Mouse (Mus musculus): ENCODE results near the gene Sema4b.
A peak's percentile ranks its signal among the peaks of the same experiment; 100 is the strongest.

The Sema4b gene

DNA sequence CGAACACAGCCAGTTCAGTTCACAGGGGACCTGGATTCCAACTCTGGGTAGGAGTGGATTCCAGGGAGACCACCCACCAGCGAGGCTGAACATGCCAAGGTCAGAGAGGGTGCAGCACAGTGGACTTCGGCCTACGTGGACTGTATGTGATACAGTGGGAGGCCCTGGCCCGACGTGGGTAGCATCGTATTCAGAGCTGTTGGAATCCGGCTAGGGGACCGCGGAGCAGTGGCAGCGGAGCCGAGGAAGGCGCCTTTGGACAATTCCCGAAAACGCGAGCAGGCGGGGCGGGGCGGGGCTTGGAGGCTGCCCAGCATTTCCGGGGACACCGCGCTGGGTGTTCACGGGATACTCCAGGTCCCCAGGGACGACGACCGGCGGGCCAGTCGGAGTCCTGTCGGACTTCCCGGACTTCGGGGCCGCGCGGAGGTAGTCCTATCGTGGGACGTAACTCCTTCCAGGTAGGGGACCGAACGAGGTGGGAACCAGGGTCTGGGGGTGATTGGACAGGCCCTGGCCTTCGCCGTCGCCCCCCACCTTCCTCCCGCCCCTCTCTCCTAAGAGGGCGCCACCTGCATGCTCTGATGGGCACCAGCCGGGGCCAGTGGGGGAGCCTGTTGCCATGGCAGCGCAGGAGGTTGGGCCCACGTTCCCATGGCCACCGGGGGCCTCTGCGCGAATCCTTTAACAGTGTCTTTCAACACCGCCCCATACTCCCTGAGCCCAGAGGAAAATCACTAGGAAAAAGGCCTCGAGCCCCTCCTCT, at the start of gene Sema4b:
Gene Sema4b, plus strand, starts transcription at position 311 of the 766 bp plus-strand sequence.
- DNase-seq = peak; percentile 99

GRCm38 (mm10) chr7:80138375-80138774, 48.3 kb upstream of the Sema4b start:
- DNase-seq = no peak

- DNase-seq = peak; percentile 94
Measured at GRCm38 (mm10) chr7:80140815-80141214, 45.8 kb upstream of the Sema4b start.

DNA sequence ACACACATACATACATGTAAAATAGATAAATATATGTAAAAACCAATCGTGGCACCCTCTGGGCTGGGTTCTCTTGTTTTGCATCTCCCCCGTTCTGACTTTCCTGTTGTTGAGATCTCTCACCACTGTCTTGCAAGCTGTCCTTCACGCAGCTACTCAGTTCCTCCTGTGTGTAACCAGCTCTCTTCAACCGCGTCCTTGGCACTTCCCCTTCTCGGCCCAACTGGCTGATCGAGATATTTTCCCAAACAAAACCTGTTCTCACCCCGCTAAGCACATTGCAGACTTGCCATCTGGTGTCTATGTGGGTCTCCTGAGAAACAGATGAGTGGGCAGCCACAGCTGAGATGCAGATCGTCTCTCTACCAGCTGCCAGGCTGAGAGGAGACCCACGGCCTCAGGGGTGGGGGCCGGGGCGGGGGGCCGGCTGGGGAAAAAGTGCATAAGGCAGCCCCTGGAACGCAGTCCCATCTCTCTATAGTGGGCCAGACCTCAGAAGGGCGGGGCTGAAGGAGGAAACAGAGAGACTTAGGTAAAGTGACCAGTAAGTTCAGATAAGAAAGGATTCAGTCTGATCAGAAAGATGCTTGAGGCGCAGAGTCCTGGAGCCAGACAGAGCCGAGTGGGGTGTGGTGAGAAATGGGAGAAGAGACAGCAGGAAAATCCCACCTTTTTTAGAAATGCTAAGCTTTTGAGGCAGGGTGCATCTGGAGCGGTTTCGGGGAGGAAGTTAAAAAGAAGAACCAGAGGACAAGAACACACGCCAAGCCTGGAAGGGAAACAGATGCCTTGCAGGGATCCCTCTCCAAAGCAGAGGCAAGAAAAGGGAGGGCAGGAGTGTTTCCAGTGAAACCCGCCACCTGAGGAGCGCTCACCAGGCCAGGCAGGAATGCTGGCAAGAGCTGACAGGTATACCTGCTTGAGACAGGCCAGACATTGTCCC, 43.0 kb upstream of the Sema4b start:
- DNase-seq = peak; percentile 97

- no peak for DNase-seq
Measured at GRCm38 (mm10) chr7:80144695-80145094, 41.9 kb upstream of the Sema4b start.

GRCm38 (mm10) chr7:80146077-80146476, 40.6 kb upstream of the Sema4b start:
- no peak for DNase-seq

DNA sequence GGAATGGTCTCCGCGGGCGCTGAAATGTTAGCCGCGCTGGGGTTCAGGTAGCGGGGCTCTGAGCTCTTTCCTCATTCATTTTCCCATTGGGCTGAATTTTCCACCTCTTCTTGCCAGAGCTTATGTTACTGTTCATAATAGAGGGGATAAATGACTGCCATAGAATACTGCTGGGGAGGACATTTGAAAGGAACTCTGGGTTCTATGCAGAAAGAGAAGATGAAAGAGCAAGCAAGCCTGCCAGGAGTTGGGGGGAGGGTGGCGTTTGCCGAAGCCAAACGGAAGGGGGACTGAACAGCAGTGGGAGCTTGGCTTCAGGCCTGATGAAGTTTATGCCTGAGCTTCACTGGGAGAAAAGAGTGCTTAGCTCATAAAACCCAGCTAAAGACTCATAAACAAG, 37.3 kb upstream of the Sema4b start:
- no peak for DNase-seq

- peak; percentile 81 for DNase-seq
Measured at GRCm38 (mm10) chr7:80152152-80152551, 34.5 kb upstream of the Sema4b start.

GRCm38 (mm10) chr7:80152756-80153155, 33.9 kb upstream of the Sema4b start:
- no peak for DNase-seq

- no peak for DNase-seq
Measured at GRCm38 (mm10) chr7:80154689-80155088, 32.0 kb upstream of the Sema4b start.

GRCm38 (mm10) chr7:80156711-80157227, 29.9 kb upstream of the Sema4b start:
- DNase-seq = peak; percentile 95

DNA sequence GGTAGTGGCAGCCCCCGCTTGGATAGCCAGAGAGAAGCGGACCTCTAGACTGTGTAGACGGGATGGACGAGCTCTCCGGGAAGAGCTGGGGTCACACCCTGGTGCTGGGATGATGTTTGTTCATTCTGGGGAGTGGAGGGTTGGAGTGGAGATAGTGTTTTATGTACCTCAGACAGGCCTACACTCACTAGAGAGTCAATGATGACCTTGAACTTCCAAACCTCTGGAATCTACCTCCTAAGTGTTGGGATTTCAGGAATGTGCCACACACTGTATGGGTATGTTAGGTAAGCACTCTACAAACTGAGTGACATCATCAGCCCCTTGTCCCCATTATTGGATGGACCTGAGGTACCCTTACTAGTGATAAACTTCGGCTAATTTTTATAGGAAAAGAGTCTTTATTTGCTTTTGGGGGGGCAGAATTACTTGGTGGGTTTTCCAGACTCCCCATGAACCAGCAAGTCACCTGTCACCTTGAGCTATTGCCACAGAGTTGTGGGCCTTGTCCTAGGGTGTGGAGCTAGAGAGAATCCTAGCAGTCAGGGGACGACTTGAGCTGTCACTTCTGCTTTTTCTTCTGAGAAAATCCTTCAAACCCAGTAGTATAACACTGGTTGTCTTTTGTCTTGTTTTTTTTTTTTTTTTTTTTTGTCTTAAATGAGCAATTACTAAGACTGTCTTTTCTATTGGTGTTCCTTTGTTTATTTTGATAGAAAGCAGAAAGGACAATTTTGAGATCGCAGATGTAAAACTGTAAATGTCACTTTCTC, 28.0 kb upstream of the Sema4b start:
- DNase-seq = no peak

DNA sequence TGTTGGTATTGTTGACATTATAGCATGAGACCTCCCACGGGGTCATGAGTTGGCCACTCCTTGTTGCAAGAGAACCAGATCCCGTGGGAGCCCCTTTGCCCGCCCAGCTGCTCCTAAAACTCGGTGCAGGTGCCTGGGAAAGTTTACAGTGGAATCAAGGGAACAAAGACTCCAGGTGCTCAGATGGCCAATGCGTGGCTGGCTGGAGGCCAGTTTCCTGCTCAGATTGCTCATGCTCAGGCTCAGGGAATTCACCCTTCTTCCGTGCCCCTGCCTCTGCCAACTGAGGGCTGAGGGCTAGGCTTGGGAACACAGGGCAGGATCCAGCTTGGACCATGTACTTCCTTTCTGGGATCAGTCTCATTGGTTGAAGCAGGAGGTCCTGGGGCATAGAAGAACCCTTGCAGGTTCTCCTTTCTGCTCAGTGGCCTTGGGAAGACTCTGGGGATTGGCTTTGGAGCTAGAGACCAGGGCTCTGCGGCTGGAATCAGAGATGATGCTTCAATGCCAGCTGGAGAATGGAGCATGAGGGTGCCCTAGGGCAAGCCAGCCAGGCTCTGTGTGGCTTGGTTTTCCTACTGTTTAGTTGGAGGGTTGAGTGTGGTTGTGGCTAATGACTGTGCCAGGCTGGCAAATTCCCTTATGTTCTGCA, 26.2 kb upstream of the Sema4b start:
- DNase-seq = no peak

GRCm38 (mm10) chr7:80160945-80161306, 25.7 kb upstream of the Sema4b start:
- peak; percentile 98 for DNase-seq

DNA sequence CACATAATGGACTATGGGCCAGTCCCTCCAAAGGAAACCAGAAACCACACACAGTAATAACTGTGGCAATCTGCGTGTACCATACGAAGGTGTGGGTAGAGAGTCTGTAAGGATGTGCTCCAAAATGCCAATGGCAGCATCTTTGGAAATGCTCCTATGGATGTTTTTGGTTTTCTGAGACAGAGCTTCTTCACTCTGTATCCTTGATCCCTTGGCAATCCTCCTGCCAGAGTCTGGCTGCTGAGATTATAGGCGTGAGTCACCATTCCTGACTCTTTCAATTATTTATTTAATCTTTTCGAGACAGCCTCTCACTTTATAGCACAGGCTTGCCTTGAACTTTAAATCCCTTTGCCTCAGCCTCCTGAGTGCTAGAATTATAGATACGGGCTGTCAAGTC, 21.2 kb upstream of the Sema4b start:
- DNase-seq = no peak

DNA sequence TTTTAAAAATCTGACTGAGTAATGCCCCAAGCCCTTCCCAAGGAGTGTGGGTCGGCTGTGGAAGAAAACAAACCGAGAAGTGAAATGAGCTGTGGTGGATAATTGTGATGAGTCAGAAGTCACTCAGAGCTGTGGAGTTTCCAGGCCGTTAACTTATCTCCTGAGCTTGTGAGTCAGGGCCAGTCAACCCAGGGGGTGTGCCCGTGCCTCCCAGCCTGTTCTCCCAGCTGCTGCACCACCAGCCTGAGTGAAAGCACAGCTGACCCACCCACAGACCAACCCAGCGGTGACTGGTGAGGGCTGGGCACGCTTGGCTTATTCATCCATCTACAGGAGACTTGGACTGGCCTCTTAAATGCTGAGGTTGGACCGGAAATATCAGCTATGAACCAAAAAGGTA, 19.9 kb upstream of the Sema4b start:
- DNase-seq = peak; percentile 96

- DNase-seq = no peak
Measured at GRCm38 (mm10) chr7:80169847-80170246, 16.8 kb upstream of the Sema4b start.

GRCm38 (mm10) chr7:80171345-80171744, 15.3 kb upstream of the Sema4b start:
- DNase-seq = peak; percentile 90

GRCm38 (mm10) chr7:80172069-80172956, 14.3 kb upstream of the Sema4b start:
- peak; percentile 88 for DNase-seq

DNA sequence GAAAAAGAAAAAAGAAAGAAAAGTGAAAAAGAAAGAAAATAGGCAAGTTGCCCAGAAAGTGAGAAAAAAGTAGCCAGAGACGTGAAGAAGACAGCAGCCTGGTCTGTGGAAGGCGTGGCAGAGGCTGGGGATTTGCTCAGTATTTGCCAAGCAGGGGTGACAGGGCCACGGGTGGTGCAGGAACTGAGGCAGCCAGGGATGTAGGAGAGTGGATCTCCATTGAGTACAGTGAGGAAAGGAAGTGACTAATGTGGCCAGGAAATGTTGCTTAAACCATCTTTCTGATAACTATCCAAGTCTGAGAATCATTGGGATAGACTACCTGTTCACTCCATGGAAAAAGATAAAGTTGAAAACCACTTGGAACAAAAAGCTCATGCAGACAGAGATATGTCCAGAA, 10.5 kb upstream of the Sema4b start:
- DNase-seq = peak; percentile 83

DNA sequence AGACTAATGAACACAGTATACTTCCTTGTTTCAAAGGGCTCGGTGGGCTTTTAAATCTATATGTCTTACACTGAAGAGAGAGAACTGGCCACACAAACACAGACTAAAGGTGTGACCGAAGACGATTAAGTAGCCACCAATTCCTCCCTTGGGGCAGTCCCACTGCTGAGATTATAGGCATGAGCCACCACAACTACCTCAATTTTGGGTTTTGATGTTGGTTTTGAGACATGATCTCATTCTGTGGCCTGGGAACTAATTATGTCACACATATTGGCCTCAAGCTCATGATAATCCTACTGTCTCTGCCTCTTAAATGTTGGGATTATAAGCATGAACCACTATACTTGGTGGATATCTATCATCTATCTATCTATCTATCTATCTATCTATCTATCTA, 9.2 kb upstream of the Sema4b start:
- DNase-seq = peak; percentile 73
